Mouse (Mus musculus) hindbrain, embryonic 12.5 days (tissue): ENCODE data around the gene Scaf1. TPM values are rescaled to one million over a fixed set of nuclear protein-coding genes. Genes with fewer than 3 reads are reported as not detected.

Experiments used
- ATAC-seq: fragments of 200-750 bp; cut with Nextera tagmentation; 2 replicates; pipeline ENCODE4 v1.8.0; 2017; ENCODE audit warnings: moderate TSS enrichment; ENCODE audit not compliant: low FRiP score
- H3K27ac ChIP-seq: fragments of 300-500 bp; sonication (generic); 2 replicates; pipeline ENCODE4 v1.5.1; 2016; ENCODE audit warnings: mild to moderate bottlenecking
- H3K27me3 ChIP-seq: fragments of 300-500 bp; sonication (generic); 2 replicates; pipeline ENCODE4 v1.6.1; 2016; ENCODE audit warnings: mild to moderate bottlenecking
- H3K36me3 ChIP-seq: fragments of 300-500 bp; sonication (generic); 2 replicates; pipeline ENCODE4 v1.6.1; 2016; ENCODE audit warnings: mild to moderate bottlenecking
- H3K4me1 ChIP-seq: fragments of 300-500 bp; sonication (generic); 2 replicates; pipeline ENCODE4 v1.6.1; 2016
- H3K4me2 ChIP-seq: fragments of 300-500 bp; sonication (generic); replicated peaks from 2 replicates; pipeline ENCODE4 v1.6.1; 2016; ENCODE audit warnings: mild to moderate bottlenecking
- H3K4me3 ChIP-seq: fragments of 300-500 bp; sonication (generic); 2 replicates; pipeline ENCODE4 v1.5.1; 2016; ENCODE audit warnings: mild to moderate bottlenecking
- H3K9ac ChIP-seq: fragments of 300-500 bp; sonication (generic); 2 replicates; pipeline ENCODE4 v1.6.1; 2016; ENCODE audit warnings: mild to moderate bottlenecking, moderate library complexity
- H3K9me3 ChIP-seq: fragments of 300-500 bp; sonication (generic); replicated peaks from 2 replicates; pipeline ENCODE4 v1.6.1; 2016; ENCODE audit warnings: mild to moderate bottlenecking
- WGBS: fragments of 180-500 bp; shearing (Covaris S2); methylation state at CpG from one replicate; pipeline ENCODE4 v1.1.7; 2016; 5-methylcytosine and 5-hydroxymethylcytosine counted together
- polyA plus RNA-seq: library from polyadenylated mRNA; unstranded; fragments of >200 nt; fragmentation: Nextera tagmentation; extraction: Ambion mirVana; gene quantifications from 2 replicates; pipeline ENCODE4 v1.2.1, GENCODE M21; 2016

Scaf1 gene
- polyA plus RNA-seq, 1 experiment from 2014 or later = 50.6 TPM

DNA sequence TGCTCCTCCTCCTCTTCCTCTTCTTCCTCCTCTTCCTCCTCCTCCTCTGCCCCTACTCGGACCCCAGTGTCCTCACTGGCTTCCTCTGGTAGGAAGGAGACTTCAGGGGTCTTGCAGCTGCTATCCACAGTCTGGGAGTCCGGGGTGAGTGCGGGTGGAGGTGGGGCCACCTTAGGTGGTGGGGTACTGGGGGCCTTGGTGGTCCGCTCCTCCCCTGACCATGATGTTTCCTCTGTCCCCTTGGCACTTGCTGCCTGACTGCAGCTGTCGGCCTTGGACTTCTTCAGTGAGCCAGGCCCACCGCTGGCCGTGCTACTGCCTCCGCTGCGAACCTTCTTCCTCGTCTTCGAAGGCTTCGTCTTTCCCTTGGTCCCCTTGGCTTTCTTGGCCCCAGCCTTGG, 9.7 kb downstream of the Scaf1 start:
- ATAC-seq = no peak
- Histone ChIP-seq H3K4me2 (no peak overlapping the region), H3K9ac (no peak overlapping the region), H3K4me3 (no peak overlapping the region), H3K27me3 (no peaks in the 10 kb centered on the region), H3K9me3 (no peaks in the 10 kb centered on the region), H3K27ac (no peak overlapping the region), H3K4me1 (no peaks in the 10 kb centered on the region), H3K36me3 (peaks cover 94% of the 10 kb centered on the region)
- WGBS = 98% methylated on average over 12 of the region's 12 CpGs

DNA sequence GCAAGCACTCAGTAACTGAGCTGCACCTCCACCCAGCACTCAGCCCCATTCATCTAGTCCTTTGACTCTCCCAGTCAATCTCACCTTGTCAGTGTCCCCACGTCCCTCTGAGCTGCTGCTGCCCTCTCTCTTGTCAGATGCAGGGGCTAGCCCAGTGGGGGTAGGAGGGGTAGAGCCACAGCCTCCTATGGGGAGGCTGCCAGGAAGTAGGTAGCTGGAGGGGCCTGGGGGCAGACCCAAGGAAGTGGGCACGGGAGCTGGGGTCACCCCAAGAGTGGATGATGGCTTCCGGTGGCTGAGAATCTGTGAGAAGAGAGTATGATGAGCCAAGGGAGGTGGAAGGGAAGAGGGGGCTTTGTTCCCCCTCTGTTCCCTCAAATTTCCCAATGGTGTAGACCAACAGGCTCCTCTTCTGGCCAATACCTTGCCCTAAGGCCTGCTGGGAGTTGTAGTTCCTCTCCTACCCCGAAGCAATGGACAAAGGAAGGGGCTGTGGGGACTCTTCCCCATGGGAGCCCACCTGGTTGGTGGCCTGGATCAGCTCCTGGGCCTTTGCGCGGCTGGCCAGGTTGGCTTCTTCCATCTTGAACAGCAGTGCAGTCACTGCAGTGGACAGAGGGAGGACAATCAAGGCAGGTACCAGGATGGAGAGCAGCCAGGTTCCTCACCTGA, 10.7 kb downstream of the Scaf1 start:
- Histone ChIP-seq H3K9me3 (no peaks in the 10 kb centered on the region), H3K4me2 (no peak overlapping the region), H3K4me1 (no peaks in the 10 kb centered on the region), H3K9ac (peak overlapping the region; percentile 27; the same call in 1 of the 2 replicates), H3K36me3 (peaks cover 98% of the 10 kb centered on the region), H3K27me3 (no peaks in the 10 kb centered on the region), H3K27ac (no peak overlapping the region), H3K4me3 (no peak overlapping the region)
- 94% methylated on average over 6 of the region's 6 CpGs for WGBS
- no peak for ATAC-seq

- Histone ChIP-seq H3K9ac (no peak overlapping the region), H3K27me3 (no peaks in the 10 kb centered on the region), H3K4me3 (no peak overlapping the region), H3K4me2 (no peak overlapping the region), H3K27ac (no peak overlapping the region), H3K36me3 (peaks cover 98% of the 10 kb centered on the region), H3K9me3 (no peaks in the 10 kb centered on the region), H3K4me1 (peaks cover 2% of the 10 kb centered on the region; the same call in 1 of the 2 replicates)
- no peak for ATAC-seq
- WGBS = 85% methylated on average over 3 of the region's 3 CpGs
Observed at GRCm38 (mm10) chr7:45004546-45004945, 11.6 kb downstream of the Scaf1 start.

DNA sequence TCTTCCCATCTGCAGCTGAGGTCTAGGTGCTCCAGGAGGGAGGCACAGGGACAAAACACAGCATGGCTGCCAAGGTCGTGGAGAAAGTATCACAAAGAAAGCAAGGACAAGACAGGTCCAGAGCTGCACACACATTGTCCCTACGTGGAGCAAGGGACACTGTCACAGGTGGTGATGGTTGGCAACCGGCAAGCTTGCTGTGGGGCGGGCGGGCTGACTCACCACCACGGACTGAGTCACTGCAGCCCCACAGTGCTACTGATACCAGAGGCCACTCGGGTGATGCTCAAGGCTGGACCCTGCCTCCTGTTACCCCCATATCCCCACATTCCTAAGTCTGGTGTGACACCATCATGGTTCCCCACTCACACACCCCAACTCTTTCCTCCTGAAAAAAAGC, 13.7 kb downstream of the Scaf1 start:
- no peaks in the 10 kb centered on the region for H3K9me3 ChIP-seq
- no peak for ATAC-seq
- H3K4me3 ChIP-seq = no peak overlapping the region
- 0 out of 2 replicates have a peak overlapping the region, but pooled peaks have one; percentile 23 for H3K27ac ChIP-seq
- peaks cover 17% of the 10 kb centered on the region for H3K4me1 ChIP-seq
- WGBS = 87% methylated on average over 7 of the region's 7 CpGs
- H3K27me3 ChIP-seq = no peaks in the 10 kb centered on the region
- H3K36me3 ChIP-seq = peaks cover 80% of the 10 kb centered on the region
- H3K9ac ChIP-seq = no peak overlapping the region
- no peak overlapping the region for H3K4me2 ChIP-seq

DNA sequence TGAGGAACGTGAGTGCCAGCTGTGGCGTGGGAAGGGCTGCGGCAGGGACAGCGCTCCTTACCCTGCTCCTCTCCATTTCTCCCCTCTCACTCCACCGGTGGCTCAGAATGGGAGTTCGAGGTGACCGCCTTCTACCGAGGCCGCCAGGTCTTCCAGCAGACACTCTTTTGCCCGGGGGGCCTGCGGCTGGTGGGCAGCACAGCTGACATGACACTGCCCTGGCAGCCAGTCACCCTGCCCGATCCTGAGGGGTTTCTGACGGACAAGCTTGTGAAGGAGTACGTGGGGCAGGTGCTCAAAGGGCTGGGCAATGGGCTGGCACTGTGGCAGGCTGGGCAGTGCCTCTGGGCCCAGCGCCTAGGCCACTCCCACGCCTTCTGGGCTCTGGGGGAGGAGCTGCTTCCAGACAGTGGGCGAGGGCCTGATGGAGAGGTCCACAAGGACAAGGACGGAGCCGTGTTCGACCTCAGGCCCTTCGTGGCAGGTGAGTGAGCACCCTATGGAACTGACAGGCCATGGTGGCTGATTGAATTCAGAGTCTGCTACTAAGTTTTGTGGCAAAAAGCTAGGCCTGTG, 15.5 kb downstream of the Scaf1 start:
- Histone ChIP-seq H3K9ac (0 out of 2 replicates have a peak overlapping the region, but pooled peaks have one; percentile 15), H3K4me2 (no peak overlapping the region), H3K9me3 (no peaks in the 10 kb centered on the region), H3K27me3 (no peaks in the 10 kb centered on the region), H3K27ac (no peak overlapping the region), H3K36me3 (peaks cover 64% of the 10 kb centered on the region), H3K4me3 (no peak overlapping the region), H3K4me1 (peaks cover 27% of the 10 kb centered on the region)
- WGBS = 89% methylated on average over 21 of the region's 21 CpGs
- no peak for ATAC-seq

DNA sequence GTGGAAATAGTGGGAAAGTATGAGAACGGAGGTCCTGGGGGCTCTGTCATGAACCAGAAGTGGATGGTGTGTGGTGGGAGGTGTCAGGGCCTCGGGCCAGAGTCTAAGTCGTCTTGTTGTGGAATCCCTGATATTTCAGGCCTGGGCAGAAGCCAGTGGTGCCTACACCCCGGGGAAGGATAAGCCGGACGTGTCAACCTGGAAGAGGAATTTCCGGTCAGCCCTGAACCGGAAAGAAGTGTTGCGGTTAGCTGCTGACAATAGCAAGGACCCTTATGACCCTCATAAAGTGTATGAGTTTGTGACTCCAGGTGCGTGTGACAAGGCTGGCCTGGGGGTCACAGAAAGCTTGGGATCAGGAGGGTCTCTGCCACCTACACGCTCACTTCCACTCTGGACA, 16.4 kb downstream of the Scaf1 start:
- Histone ChIP-seq H3K4me1 (peaks cover 27% of the 10 kb centered on the region), H3K9ac (no peak overlapping the region), H3K27ac (no peak overlapping the region), H3K4me3 (0 out of 2 replicates have a peak overlapping the region, but pooled peaks have one; percentile 8), H3K27me3 (no peaks in the 10 kb centered on the region), H3K9me3 (no peaks in the 10 kb centered on the region), H3K4me2 (no peak overlapping the region), H3K36me3 (peaks cover 64% of the 10 kb centered on the region)
- ATAC-seq = no peak
- WGBS = 85% methylated on average over 11 of the region's 11 CpGs

DNA sequence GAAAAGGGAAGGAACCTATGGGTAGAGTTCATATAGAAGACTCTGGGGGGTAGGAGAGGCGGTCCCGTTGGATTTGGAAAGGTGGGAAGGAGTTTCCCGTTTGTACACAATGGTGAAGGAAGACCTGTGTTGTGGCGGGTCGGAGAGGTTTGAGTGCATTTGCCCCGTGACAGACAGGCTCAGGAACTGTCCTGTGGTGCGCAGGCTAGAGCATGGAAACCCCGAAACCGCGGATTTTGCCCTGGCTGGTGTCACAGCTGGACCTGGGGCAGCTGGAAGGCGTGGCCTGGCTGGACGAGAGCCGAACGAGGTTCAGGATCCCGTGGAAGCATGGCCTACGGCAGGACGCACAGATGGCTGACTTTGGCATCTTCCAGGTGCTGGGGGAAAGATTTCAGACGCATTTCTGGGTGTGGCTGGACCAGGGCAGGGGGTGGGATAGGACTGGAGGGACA, 17.6 kb downstream of the Scaf1 start, which contains the start of gene Bcl2l12:
Gene Bcl2l12 (minus strand): TSS at position 212 of the 455 bp plus-strand sequence.
- Histone ChIP-seq H3K4me1 (peaks cover 27% of the 10 kb centered on the region), H3K27ac (peak within 1 kb of the TSS; percentile 82), H3K4me3 (peak within 1 kb of the TSS; percentile 63), H3K9me3 (no peaks in the 10 kb centered on the region), H3K27me3 (no peaks in the 10 kb centered on the region), H3K4me2 (peak within 1 kb of the TSS; percentile 71), H3K9ac (peak within 1 kb of the TSS; percentile 79), H3K36me3 (peaks cover 61% of the 10 kb centered on the region)
- WGBS = 2% methylated on average over 18 of the region's 18 CpGs
- ATAC-seq = no peak

GRCm38 (mm10) chr7:44997940-44998428, 18.2 kb downstream of the Scaf1 start:
- peaks cover 27% of the 10 kb centered on the region for H3K4me1 ChIP-seq
- H3K27me3 ChIP-seq = no peaks in the 10 kb centered on the region
- H3K4me2 ChIP-seq = peak overlapping the region; percentile 71
- no peaks in the 10 kb centered on the region for H3K9me3 ChIP-seq
- H3K4me3 ChIP-seq = peak overlapping the region; percentile 63
- peak overlapping the region; percentile 82 for H3K27ac ChIP-seq
- H3K36me3 ChIP-seq = peaks cover 59% of the 10 kb centered on the region
- peak overlapping the region; percentile 79 for H3K9ac ChIP-seq
- peak; percentile 14; the same call in 1 of the 2 replicates for ATAC-seq
- 4% methylated on average over 15 of the region's 15 CpGs for WGBS

DNA sequence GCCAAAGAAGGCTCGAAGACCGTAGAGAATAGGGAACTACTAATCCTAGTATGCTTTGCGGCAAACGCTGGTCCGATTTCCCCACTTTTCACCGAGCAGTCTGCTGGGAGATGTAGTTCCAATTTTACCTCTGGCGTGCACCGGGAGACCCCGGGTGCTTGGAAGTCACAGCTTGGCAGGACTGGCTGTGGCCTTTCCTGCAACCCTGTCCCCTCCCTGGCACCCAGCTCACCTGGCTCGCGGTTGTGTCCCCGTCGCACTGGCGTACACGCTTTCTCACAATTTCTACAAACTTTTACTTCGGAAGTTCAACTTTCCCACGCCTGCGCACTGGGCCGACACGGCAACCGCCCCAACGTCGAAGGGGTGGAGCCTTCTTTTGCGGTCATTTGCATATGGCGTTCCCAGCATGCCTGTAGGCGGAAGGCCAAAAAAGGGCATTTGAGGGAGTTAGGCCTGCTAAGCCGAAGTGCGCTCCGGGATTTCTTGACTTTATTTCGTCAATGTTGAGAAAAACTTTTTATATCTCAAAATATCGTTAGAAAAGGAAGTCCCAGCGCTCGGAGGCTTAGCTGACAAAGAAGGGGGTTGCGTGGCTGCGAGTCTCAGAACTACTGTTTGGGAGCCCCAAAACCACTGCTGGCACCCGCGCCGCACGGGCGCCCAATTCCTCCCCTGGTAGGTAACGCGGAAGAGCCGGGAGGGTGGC, 18.8 kb downstream of the Scaf1 start, which contains the start of gene Irf3:
Gene Irf3 (plus strand): TSS at position 418 of the 709 bp plus-strand sequence.
- H3K4me2 ChIP-seq = peak within 1 kb of the TSS; percentile 71
- H3K36me3 ChIP-seq = peaks cover 59% of the 10 kb centered on the region
- H3K9me3 ChIP-seq = no peaks in the 10 kb centered on the region
- peak within 1 kb of the TSS; percentile 79 for H3K9ac ChIP-seq
- no peaks in the 10 kb centered on the region for H3K27me3 ChIP-seq
- peaks cover 27% of the 10 kb centered on the region for H3K4me1 ChIP-seq
- WGBS = under 1% methylated on average over 43 of the region's 43 CpGs
- peak within 1 kb of the TSS; percentile 63 for H3K4me3 ChIP-seq
- peak within 1 kb of the TSS; percentile 82 for H3K27ac ChIP-seq
- ATAC-seq = peak; percentile 91

GRCm38 (mm10) chr7:44996672-44997071, 19.5 kb downstream of the Scaf1 start:
- H3K27me3 ChIP-seq = no peaks in the 10 kb centered on the region
- peak overlapping the region; percentile 71 for H3K4me2 ChIP-seq
- H3K36me3 ChIP-seq = peaks cover 58% of the 10 kb centered on the region
- WGBS = 13% methylated on average over 10 of the region's 10 CpGs
- no peak overlapping the region for H3K27ac ChIP-seq
- peak overlapping the region; percentile 69 for H3K9ac ChIP-seq
- ATAC-seq = no peak
- no peaks in the 10 kb centered on the region for H3K9me3 ChIP-seq
- H3K4me3 ChIP-seq = peak overlapping the region; percentile 63
- H3K4me1 ChIP-seq = peaks cover 27% of the 10 kb centered on the region

- Histone ChIP-seq H3K27ac (peak overlapping the region; percentile 84), H3K4me1 (peaks cover 40% of the 10 kb centered on the region), H3K4me2 (peak overlapping the region; percentile 73), H3K9me3 (no peaks in the 10 kb centered on the region), H3K36me3 (peaks cover 28% of the 10 kb centered on the region), H3K9ac (peak overlapping the region; percentile 80), H3K4me3 (peak overlapping the region; percentile 96), H3K27me3 (no peaks in the 10 kb centered on the region)
- WGBS = under 1% methylated on average over 29 of the region's 29 CpGs
- peak; percentile 36 for ATAC-seq
Observed at GRCm38 (mm10) chr7:44986879-44987718, 29.1 kb downstream of the Scaf1 start.
